Mouse (Mus musculus) hindbrain, embryonic 12.5 days (tissue): ENCODE measurements at regions not wholly inside any gene's neighbourhood (a gene's known extent, or its start where the extent isn't known, plus 50 kb on each side); places are given as distances from the start of the nearest gene placed in this dataset.
A peak's percentile ranks its signal among the peaks of the same experiment; 100 is the strongest.

ENCODE experiments used
- ATAC-seq: fragments of 200-750 bp; cut with Nextera tagmentation; 2 replicates; pipeline ENCODE4 v1.8.0; 2017; ENCODE audit warnings: moderate TSS enrichment; ENCODE audit not compliant: low FRiP score
- H3K27ac ChIP-seq: fragments of 300-500 bp; sonication (generic); 2 replicates; pipeline ENCODE4 v1.5.1; 2016; ENCODE audit warnings: mild to moderate bottlenecking
- H3K27me3 ChIP-seq: fragments of 300-500 bp; sonication (generic); 2 replicates; pipeline ENCODE4 v1.6.1; 2016; ENCODE audit warnings: mild to moderate bottlenecking
- H3K36me3 ChIP-seq: fragments of 300-500 bp; sonication (generic); 2 replicates; pipeline ENCODE4 v1.6.1; 2016; ENCODE audit warnings: mild to moderate bottlenecking
- H3K4me1 ChIP-seq: fragments of 300-500 bp; sonication (generic); 2 replicates; pipeline ENCODE4 v1.6.1; 2016
- H3K4me2 ChIP-seq: fragments of 300-500 bp; sonication (generic); replicated peaks from 2 replicates; pipeline ENCODE4 v1.6.1; 2016; ENCODE audit warnings: mild to moderate bottlenecking
- H3K4me3 ChIP-seq: fragments of 300-500 bp; sonication (generic); 2 replicates; pipeline ENCODE4 v1.5.1; 2016; ENCODE audit warnings: mild to moderate bottlenecking
- H3K9ac ChIP-seq: fragments of 300-500 bp; sonication (generic); 2 replicates; pipeline ENCODE4 v1.6.1; 2016; ENCODE audit warnings: mild to moderate bottlenecking, moderate library complexity
- H3K9me3 ChIP-seq: fragments of 300-500 bp; sonication (generic); replicated peaks from 2 replicates; pipeline ENCODE4 v1.6.1; 2016; ENCODE audit warnings: mild to moderate bottlenecking
- WGBS: fragments of 180-500 bp; shearing (Covaris S2); methylation state at CpG from one replicate; pipeline ENCODE4 v1.1.7; 2016; 5-methylcytosine and 5-hydroxymethylcytosine counted together

DNA sequence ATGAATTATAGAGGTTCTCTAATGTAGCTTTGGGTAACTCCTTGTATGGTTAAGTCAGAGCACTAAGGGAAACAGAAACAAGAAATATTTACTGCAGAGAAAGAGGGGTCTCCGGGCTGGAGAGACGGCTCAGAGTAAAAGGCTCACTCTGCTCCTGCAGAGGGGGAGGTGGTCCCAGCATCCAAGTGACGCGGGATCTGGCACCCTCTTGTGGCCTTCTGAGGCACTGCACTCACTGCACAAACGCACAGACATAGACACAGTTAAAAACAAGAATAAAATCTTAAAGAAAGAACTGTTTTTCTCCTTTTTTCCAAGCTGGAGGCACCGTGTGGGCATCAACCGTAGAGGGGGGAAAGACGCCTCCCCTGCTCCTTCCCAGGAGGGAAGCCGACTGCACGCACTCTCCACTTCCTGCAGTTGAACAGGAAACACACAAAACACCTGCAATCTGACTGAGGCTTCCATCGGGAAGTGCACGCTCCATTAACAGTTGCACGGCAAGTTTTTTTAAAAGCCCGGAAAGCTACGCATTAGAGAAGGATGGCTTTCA is 237.6 kb downstream of the Atp23 start:
- H3K36me3 ChIP-seq = no peaks in the 10 kb centered on the region
- H3K27me3 ChIP-seq = no peaks in the 10 kb centered on the region
- no peak overlapping the region for H3K4me2 ChIP-seq
- H3K9ac ChIP-seq = no peak overlapping the region
- no peak overlapping the region for H3K4me3 ChIP-seq
- no peak for ATAC-seq
- H3K4me1 ChIP-seq = no peaks in the 10 kb centered on the region
- no peaks in the 10 kb centered on the region for H3K9me3 ChIP-seq
- H3K27ac ChIP-seq = no peak overlapping the region
- 83% methylated on average over 15 of the region's 15 CpGs for WGBS

GRCm38 (mm10) chr10:126662765-126663164 is 238.4 kb downstream of the Atp23 start:
- no peak overlapping the region for H3K9ac ChIP-seq
- WGBS = 95% methylated on average over 6 of the region's 6 CpGs
- no peaks in the 10 kb centered on the region for H3K36me3 ChIP-seq
- H3K4me2 ChIP-seq = no peak overlapping the region
- H3K27ac ChIP-seq = no peak overlapping the region
- no peak overlapping the region for H3K4me3 ChIP-seq
- H3K27me3 ChIP-seq = no peaks in the 10 kb centered on the region
- ATAC-seq = no peak
- no peaks in the 10 kb centered on the region for H3K4me1 ChIP-seq
- H3K9me3 ChIP-seq = no peaks in the 10 kb centered on the region

- Histone ChIP-seq H3K4me2 (no peak overlapping the region), H3K36me3 (no peaks in the 10 kb centered on the region), H3K27ac (no peak overlapping the region), H3K4me3 (no peak overlapping the region), H3K9ac (no peak overlapping the region), H3K9me3 (no peaks in the 10 kb centered on the region), H3K4me1 (no peaks in the 10 kb centered on the region), H3K27me3 (no peaks in the 10 kb centered on the region)
- ATAC-seq = peak; percentile 52; the same call in 1 of the 2 replicates
- WGBS = 55% methylated on average over 5 of the region's 5 CpGs
These were observed 240.0 kb downstream of the Atp23 start for GRCm38 (mm10) chr10:126661095-126661615.

DNA sequence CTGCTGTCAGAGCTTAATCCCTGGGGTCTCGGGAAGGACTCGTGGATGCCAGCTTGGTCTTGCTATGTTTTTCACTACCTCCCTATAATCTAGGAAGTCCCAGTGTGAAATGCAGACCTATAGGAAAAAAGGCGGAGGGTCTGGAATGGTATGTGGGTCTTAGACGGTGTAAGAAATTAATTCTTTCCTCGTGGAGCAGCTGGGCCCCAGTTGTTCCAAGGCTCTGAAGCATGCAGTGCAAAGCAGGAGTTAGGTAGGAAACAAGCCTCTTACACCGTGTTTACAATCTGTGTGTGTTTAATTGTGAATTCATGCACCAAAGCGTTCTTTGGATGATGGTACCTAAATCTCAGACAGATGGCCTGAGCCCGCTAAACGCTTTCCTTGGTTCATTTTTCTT is 241.1 kb downstream of the Atp23 start:
- Histone ChIP-seq H3K36me3 (no peaks in the 10 kb centered on the region), H3K27me3 (no peaks in the 10 kb centered on the region), H3K4me3 (no peak overlapping the region), H3K27ac (no peak overlapping the region), H3K4me1 (no peaks in the 10 kb centered on the region), H3K4me2 (no peak overlapping the region), H3K9me3 (no peaks in the 10 kb centered on the region), H3K9ac (no peak overlapping the region)
- peak; percentile 58; the same call in 1 of the 2 replicates for ATAC-seq
- 74% methylated on average over 9 of the region's 9 CpGs for WGBS

GRCm38 (mm10) chr10:126652693-126653092 is 248.5 kb downstream of the Atp23 start:
- Histone ChIP-seq H3K27ac (no peak overlapping the region), H3K9ac (no peak overlapping the region), H3K27me3 (no peaks in the 10 kb centered on the region), H3K4me2 (no peak overlapping the region), H3K9me3 (no peaks in the 10 kb centered on the region), H3K4me3 (no peak overlapping the region), H3K36me3 (no peaks in the 10 kb centered on the region), H3K4me1 (no peaks in the 10 kb centered on the region)
- WGBS = 89% methylated on average over 3 of the region's 3 CpGs
- ATAC-seq = no peak

- Histone ChIP-seq H3K4me3 (no peak overlapping the region), H3K27me3 (no peaks in the 10 kb centered on the region)
- 47% methylated on average over 4 of the region's 4 CpGs for WGBS
These were observed 254.6 kb downstream of the Atp23 start for GRCm38 (mm10) chr10:126646587-126646986.

DNA sequence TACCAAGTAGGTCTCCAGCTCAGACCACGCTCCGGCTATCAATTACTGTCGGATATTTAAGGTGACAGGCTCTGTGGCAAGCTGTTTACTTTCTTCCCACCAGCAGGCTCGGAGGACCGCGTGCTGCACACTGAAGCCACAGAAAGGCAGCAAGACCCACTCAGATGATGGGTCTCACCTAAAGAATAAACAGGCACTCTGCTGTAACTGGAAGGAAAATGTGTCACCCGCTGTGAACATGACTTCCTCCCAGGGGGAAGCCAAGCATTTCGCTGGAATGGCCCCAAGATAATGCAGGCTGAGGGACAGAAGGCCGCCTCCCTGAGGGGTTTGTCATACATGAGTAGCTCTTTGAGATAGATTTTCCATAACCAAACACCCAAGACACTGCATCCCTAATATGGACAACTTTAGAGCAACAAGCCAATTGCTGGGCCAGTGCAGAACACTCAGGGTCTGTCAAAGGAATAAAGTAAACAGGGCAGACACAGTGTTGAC is 259.3 kb downstream of the Atp23 start:
- H3K4me2 ChIP-seq = peak overlapping the region; percentile 27
- H3K27ac ChIP-seq = 0 out of 2 replicates have a peak overlapping the region, but pooled peaks have one; percentile 2
- 8% methylated on average over 9 of the region's 9 CpGs for WGBS
- peaks cover 11% of the 10 kb centered on the region for H3K4me1 ChIP-seq
- H3K27me3 ChIP-seq = no peaks in the 10 kb centered on the region
- no peak overlapping the region for H3K9ac ChIP-seq
- H3K36me3 ChIP-seq = no peaks in the 10 kb centered on the region
- H3K9me3 ChIP-seq = no peaks in the 10 kb centered on the region
- peak; percentile 60 for ATAC-seq
- no peak overlapping the region for H3K4me3 ChIP-seq

More at GRCm38 (mm10) chr10:126646587-126646986, 254.6 kb downstream of the Atp23 start:
- Histone ChIP-seq H3K36me3 (no peaks in the 10 kb centered on the region), H3K4me1 (peaks cover 5% of the 10 kb centered on the region), H3K9ac (no peak overlapping the region), H3K9me3 (no peaks in the 10 kb centered on the region), H3K4me2 (no peak overlapping the region), H3K27ac (no peak overlapping the region)
- no peak for ATAC-seq

- Histone ChIP-seq H3K4me2 (no peak overlapping the region), H3K9me3 (no peaks in the 10 kb centered on the region), H3K36me3 (no peaks in the 10 kb centered on the region), H3K27me3 (no peaks in the 10 kb centered on the region), H3K27ac (no peak overlapping the region), H3K9ac (no peak overlapping the region), H3K4me1 (no peaks in the 10 kb centered on the region), H3K4me3 (no peak overlapping the region)
- ATAC-seq = no peak
- WGBS = 54% methylated on average over 13 of the region's 13 CpGs
These were observed 266.4 kb downstream of the Atp23 start for GRCm38 (mm10) chr10:126634731-126635130.

GRCm38 (mm10) chr10:126628057-126628456 is 273.1 kb downstream of the Atp23 start:
- no peak for ATAC-seq
- Histone ChIP-seq H3K4me1 (no peaks in the 10 kb centered on the region), H3K4me3 (no peak overlapping the region), H3K9ac (no peak overlapping the region), H3K4me2 (no peak overlapping the region), H3K9me3 (no peaks in the 10 kb centered on the region), H3K27ac (no peak overlapping the region), H3K36me3 (no peaks in the 10 kb centered on the region), H3K27me3 (no peaks in the 10 kb centered on the region)
- 55% methylated on average over 4 of the region's 4 CpGs for WGBS

- Histone ChIP-seq H3K4me2 (no peak overlapping the region), H3K9ac (no peak overlapping the region), H3K4me3 (no peak overlapping the region), H3K9me3 (no peaks in the 10 kb centered on the region), H3K27ac (no peak overlapping the region), H3K4me1 (0 out of 2 replicates have a peak, but pooled peaks cover 3% of the 10 kb centered on the region), H3K36me3 (no peaks in the 10 kb centered on the region), H3K27me3 (no peaks in the 10 kb centered on the region)
- no peak for ATAC-seq
- 60% methylated on average over 7 of the region's 7 CpGs for WGBS
These were observed 275.7 kb downstream of the Atp23 start for GRCm38 (mm10) chr10:126625466-126625865.

DNA sequence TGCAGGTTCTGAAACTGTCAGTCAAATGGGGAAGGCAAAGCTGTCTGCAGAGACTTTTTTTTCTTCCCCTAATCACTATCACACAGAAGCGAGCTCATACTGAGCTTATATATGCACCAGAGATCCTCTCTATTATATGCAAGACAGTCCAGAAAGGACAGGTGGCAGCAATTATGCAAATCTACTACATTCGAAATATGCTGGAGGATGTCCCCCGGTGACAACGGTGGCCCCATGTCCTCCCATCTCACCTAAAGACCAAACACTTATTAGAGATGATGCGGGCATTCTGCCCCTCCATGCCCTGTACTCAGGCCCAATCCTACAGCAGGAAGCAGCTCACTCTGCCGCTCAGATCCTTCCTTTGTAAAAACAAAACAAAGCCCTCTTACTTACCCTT is 280.4 kb downstream of the Atp23 start:
- 66% methylated on average over 6 of the region's 6 CpGs for WGBS
- peak; percentile 43 for ATAC-seq
- Histone ChIP-seq H3K4me1 (peaks cover 9% of the 10 kb centered on the region), H3K4me2 (no peak overlapping the region), H3K9me3 (no peaks in the 10 kb centered on the region), H3K4me3 (no peak overlapping the region), H3K27me3 (no peaks in the 10 kb centered on the region), H3K36me3 (no peaks in the 10 kb centered on the region), H3K9ac (no peak overlapping the region), H3K27ac (no peak overlapping the region)

GRCm38 (mm10) chr10:126619970-126620369 is 281.2 kb downstream of the Atp23 start:
- peaks cover 9% of the 10 kb centered on the region for H3K4me1 ChIP-seq
- 37% methylated on average over 10 of the region's 10 CpGs for WGBS
- H3K27ac ChIP-seq = no peak overlapping the region
- H3K4me2 ChIP-seq = no peak overlapping the region
- no peaks in the 10 kb centered on the region for H3K36me3 ChIP-seq
- H3K9ac ChIP-seq = no peak overlapping the region
- no peaks in the 10 kb centered on the region for H3K27me3 ChIP-seq
- no peak overlapping the region for H3K4me3 ChIP-seq
- H3K9me3 ChIP-seq = no peaks in the 10 kb centered on the region
- ATAC-seq = peak; percentile 69; the same call in 1 of the 2 replicates

DNA sequence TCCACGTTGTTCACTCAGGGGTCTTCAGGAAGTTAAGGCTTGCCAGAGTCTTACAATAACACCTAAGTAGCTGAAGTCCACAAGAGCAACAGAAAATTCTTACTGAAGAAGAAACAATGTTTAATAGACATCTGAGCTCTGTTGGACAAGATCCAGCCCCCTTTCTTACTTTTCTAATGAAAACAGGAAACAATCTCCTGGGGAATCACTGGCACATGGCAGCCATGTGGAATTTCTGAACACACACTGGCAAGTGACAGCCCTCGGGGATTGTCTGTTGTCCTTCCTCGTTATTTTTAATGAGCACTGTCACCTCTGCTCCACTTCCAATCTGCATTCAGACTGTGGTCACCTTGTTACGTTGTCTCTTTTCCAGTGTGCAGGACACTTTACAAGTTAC is 288.9 kb downstream of the Atp23 start:
- Histone ChIP-seq H3K4me3 (no peak overlapping the region), H3K9ac (no peak overlapping the region), H3K36me3 (no peaks in the 10 kb centered on the region), H3K27me3 (no peaks in the 10 kb centered on the region), H3K4me2 (no peak overlapping the region), H3K4me1 (no peaks in the 10 kb centered on the region), H3K9me3 (0 out of 2 replicates have a peak, but pooled peaks cover 3% of the 10 kb centered on the region), H3K27ac (no peak overlapping the region)
- no peak for ATAC-seq
- WGBS = 52% methylated on average over 4 of the region's 4 CpGs
